Mouse (Mus musculus) frontal cortex, postnatal 36 days (tissue): Measurements from ENCODE around the gene Olfr63.
"Not testable (repeated sequence)": the region's sequence is repeated elsewhere in the genome, so short reads cannot be mapped to it uniquely, and the experiment has no call there.

ENCODE experiments used
- DNase-seq, 2 experiments: peaks; one replicate each; pipeline ENCODE4 v3.0.0; 2022; ENCODE audit warnings: low spot score in 2 of 2

Olfr63 gene

DNA sequence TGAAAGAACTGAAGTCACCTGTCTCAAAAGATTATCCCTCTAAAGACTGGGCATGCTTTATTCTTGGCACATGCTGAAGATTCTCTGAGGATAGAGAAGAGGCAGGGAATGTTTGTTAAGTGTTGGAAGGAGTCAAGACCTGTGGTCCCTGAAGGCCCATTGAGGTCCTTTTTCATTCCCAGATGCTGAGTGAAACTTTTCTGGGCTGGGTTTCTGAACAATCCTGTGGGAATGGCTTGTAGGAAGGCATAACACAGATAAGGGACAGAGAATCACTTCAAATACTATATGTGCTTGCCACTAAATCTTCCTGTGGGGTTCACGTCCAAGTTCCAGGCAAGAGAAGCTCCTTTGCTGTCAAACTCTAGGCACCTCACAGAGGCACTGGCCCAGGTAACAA, at the start of gene Olfr63:
Gene Olfr63 (plus strand): TSS at position 301 of the 400 bp plus-strand sequence.
- no peak for DNase-seq

DNA sequence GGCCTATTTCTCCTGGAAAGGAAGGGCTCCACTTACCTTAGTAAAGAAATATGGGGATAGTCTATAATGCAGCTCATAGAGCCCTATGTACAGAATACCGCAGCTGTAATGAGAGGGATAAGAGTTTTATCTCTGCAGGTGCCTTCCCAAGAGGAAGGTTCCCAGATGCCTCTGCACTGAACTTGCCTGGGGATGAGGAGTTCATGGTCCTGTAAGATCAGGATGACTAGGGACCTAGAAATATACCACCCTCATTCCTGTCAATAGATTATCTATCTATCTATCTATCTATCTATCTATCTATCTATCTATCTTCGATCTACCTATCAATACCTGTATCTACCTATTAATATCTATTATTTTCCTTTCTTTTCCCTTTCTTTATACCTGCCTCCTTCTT, 42.9 kb upstream of the Olfr63 start, which contains the start of gene Olfr1564:
Gene Olfr1564 (minus strand): TSS at position 101 of the 400 bp plus-strand sequence.
- DNase-seq = no peak

GRCm38 (mm10) chr17:33236646-33237045, 27.8 kb upstream of the Olfr63 start:
- DNase-seq = not testable (repeated sequence)

DNA sequence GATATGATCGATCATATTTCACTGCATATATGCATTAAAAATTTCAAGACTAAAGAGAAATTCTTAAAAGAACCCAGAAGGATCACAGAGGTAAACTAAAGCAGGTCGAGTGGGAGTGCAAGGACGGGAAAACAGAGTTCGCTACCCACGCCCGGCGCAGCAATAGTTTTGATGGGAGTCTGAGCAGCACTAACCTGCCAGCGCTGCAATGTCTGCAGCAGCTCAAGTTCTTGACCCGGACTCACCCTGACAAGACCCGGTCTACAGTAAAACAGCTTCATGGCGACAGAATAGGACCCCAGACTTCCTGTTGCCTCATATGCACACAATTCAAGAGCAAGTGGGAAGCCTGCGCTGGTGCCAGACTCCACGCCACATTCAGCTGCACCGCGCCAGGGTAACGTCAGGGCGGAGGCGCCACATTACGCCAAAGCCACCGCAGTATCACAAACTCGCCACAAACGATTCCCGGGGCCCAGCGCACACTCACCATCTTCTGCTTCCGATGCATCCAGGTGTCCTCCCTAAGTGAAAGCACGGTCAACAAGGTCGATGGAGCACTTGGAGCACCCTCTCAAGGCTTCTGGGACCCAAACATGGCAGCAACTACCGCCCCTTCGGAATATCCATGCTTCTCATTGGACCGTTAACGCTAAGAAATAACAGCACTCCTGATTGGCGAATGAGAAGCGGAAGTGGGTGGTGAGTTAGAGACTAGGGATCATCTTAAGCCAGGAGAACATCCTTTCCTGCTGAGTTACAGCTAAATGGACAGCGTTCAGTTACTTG, 9.8 kb upstream of the Olfr63 start, which contains the start of gene Zfp955a:
Gene Zfp955a (minus strand): TSS at position 616 of the 789 bp plus-strand sequence.
- DNase-seq = not testable (repeated sequence)

DNA sequence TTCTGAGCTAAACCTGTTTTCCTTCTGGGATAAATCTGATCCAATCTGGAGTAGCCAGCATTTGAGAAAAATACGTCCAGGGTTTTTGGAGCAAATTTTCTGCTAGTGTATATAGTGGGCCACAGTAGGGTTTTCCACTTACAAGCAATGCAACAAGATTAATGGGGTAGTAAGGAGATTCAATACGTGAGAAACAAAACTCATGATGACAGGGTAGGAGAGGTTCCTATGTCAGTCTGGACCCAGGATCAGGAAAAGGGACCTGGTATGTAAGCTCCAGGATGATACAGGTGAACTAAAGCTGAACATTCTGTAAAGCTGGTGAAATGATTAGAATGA, 9.2 kb upstream of the Olfr63 start:
- DNase-seq = not testable (repeated sequence)

DNA sequence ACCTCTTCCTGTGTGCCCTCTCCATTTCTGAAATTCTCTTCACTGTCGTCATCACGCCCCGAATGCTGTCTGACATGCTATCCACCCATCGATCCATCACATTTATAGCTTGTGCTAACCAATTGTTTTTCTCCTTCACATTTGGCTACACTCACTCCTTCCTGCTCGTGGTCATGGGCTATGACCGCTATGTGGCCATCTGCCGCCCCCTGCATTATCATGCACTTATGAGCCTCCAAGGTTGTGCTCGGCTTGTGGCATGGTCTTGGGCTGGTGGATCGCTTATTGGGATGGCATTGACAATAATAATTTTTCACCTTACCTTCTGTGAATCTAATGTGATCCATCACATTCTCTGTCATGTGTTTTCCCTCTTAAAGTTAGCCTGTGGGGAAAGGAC, 4.4 kb downstream of the Olfr63 start:
- DNase-seq = no peak

DNA sequence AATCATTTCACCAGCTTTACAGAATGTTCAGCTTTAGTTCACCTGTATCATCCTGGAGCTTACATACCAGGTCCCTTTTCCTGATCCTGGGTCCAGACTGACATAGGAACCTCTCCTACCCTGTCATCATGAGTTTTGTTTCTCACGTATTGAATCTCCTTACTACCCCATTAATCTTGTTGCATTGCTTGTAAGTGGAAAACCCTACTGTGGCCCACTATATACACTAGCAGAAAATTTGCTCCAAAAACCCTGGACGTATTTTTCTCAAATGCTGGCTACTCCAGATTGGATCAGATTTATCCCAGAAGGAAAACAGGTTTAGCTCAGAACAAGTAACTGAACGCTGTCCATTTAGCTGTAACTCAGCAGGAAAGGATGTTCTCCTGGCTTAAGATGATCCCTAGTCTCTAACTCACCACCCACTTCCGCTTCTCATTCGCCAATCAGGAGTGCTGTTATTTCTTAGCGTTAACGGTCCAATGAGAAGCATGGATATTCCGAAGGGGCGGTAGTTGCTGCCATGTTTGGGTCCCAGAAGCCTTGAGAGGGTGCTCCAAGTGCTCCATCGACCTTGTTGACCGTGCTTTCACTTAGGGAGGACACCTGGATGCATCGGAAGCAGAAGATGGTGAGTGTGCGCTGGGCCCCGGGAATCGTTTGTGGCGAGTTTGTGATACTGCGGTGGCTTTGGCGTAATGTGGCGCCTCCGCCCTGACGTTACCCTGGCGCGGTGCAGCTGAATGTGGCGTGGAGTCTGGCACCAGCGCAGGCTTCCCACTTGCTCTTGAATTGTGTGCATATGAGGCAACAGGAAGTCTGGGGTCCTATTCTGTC, 24.8 kb downstream of the Olfr63 start, which contains the start of gene Zfp955b:
Gene Zfp955b (plus strand): TSS at position 506 of the 837 bp plus-strand sequence.
- not testable (repeated sequence) for DNase-seq

DNA sequence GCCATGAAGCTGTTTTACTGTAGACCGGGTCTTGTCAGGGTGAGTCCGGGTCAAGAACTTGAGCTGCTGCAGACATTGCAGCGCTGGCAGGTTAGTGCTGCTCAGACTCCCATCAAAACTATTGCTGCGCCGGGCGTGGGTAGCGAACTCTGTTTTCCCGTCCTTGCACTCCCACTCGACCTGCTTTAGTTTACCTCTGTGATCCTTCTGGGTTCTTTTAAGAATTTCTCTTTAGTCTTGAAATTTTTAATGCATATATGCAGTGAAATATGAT, 25.3 kb downstream of the Olfr63 start:
- not testable (repeated sequence) for DNase-seq
